Mouse (Mus musculus) hindbrain, postnatal 0 days (tissue): ENCODE results near the gene Hba-x. TPM values are rescaled to one million over a fixed set of nuclear protein-coding genes. Genes with fewer than 3 reads are reported as not detected.
A peak's percentile ranks its signal among the peaks of the same experiment; 100 is the strongest.

Experiments
- ATAC-seq: fragments of 200-750 bp; cut with Nextera tagmentation; 2 replicates; pipeline ENCODE4 v1.8.0; 2017; ENCODE audit warnings: mild to moderate bottlenecking, moderate TSS enrichment, moderate library complexity
- DNase-seq: peaks from one replicate; pipeline ENCODE4 v3.0.0-alpha.2; 2015; ENCODE audit warnings: low spot score
- H3K27ac ChIP-seq: fragments of 300-500 bp; sonication (generic); 2 replicates; pipeline ENCODE4 v1.5.1; 2014; ENCODE audit warnings: mild to moderate bottlenecking
- H3K27me3 ChIP-seq: fragments of 300-500 bp; sonication (generic); 2 replicates; pipeline ENCODE4 v1.6.1; 2014; ENCODE audit warnings: low read length, mixed read lengths; ENCODE audit not compliant: insufficient read depth
- H3K36me3 ChIP-seq: fragments of 300-500 bp; sonication (generic); 2 replicates; pipeline ENCODE4 v1.6.1; 2014; ENCODE audit warnings: low read length, mixed read lengths; ENCODE audit not compliant: insufficient read depth
- H3K4me1 ChIP-seq: fragments of 300-500 bp; sonication (generic); 2 replicates; pipeline ENCODE4 v1.6.1; 2014; ENCODE audit warnings: antibody characterized with exemption, low read length, mixed read lengths; ENCODE audit not compliant: insufficient read depth
- H3K4me2 ChIP-seq: fragments of 300-500 bp; sonication (generic); 2 replicates; pipeline ENCODE4 v1.6.1; 2014; ENCODE audit warnings: low read depth, mild to moderate bottlenecking, low read length, moderate library complexity, mixed read lengths
- H3K4me3 ChIP-seq: fragments of 300-500 bp; sonication (generic); 2 replicates; pipeline ENCODE4 v1.5.1; 2014; ENCODE audit warnings: low read length
- H3K9ac ChIP-seq: fragments of 300-500 bp; sonication (generic); replicated peaks from 2 replicates; pipeline ENCODE4 v1.6.1; 2014; ENCODE audit warnings: mild to moderate bottlenecking, low read length, moderate library complexity, mixed read lengths
- H3K9me3 ChIP-seq: fragments of 300-500 bp; sonication (generic); 2 replicates; pipeline ENCODE4 v1.6.1; 2016; ENCODE audit warnings: low read length, mixed read lengths
- CTCF ChIP-seq: IDR thresholded peaks from 2 replicates; pipeline ENCODE4 v1.5.1; 2016; ENCODE audit warnings: antibody characterized with exemption, control low read depth, low read depth
- WGBS: fragments of 180-500 bp; shearing (Covaris S2); extraction: QIAGEN DNeasy Blood & Tissue Kit; methylation state at CpG from one replicate; pipeline ENCODE4 v1.1.7; 2014; 5-methylcytosine and 5-hydroxymethylcytosine counted together
- polyA plus RNA-seq: library from polyadenylated mRNA; unstranded; fragments of >200 nt; fragmentation: Nextera tagmentation; extraction: Ambion mirVana; gene quantifications from 2 replicates; pipeline ENCODE4 v1.2.1, GENCODE M21; 2015
- total RNA-seq: library from RNA; depleted of rRNA; stranded (reverse); fragments of >200 nt; gene quantifications from 2 replicates; pipeline ENCODE4 v1.2.3, GENCODE M21; 2014

Gene Hba-x
- total and polyA plus RNA-seq, 2 experiments from 2014 or later: not detected

GRCm38 (mm10) chr11:32238093-32238860 lies 37.9 kb upstream of the Hba-x start:
- H3K4me2 ChIP-seq: no peak overlapping the region
- H3K9me3 ChIP-seq: no peaks in the 10 kb centered on the region
- no peak overlapping the region for H3K9ac ChIP-seq
- peak; percentile 78 for DNase-seq
- H3K27me3 ChIP-seq: no peaks in the 10 kb centered on the region
- 57% methylated on average over 5 of the region's 5 CpGs for WGBS
- 0 out of 2 replicates have a peak overlapping the region, but pooled peaks have one; percentile 16 for H3K27ac ChIP-seq
- peaks cover 38% of the 10 kb centered on the region for H3K4me1 ChIP-seq
- H3K36me3 ChIP-seq: peaks cover 17% of the 10 kb centered on the region; the same call in 1 of the 2 replicates
- H3K4me3 ChIP-seq: no peak overlapping the region
- peak; percentile 33; the same call in 1 of the 2 replicates for ATAC-seq
- peak; percentile 98 for TF ChIP-seq CTCF

- no peak overlapping the region for H3K27ac ChIP-seq
- H3K4me3 ChIP-seq: no peak overlapping the region
- DNase-seq: no peak
- peaks cover 13% of the 10 kb centered on the region; the same call in 1 of the 2 replicates for H3K36me3 ChIP-seq
- no peak overlapping the region for H3K4me2 ChIP-seq
- ATAC-seq: no peak
- H3K27me3 ChIP-seq: no peaks in the 10 kb centered on the region
- no peak overlapping the region for H3K9ac ChIP-seq
- peaks cover 10% of the 10 kb centered on the region; the same call in 1 of the 2 replicates for H3K4me1 ChIP-seq
- no peaks in the 10 kb centered on the region for H3K9me3 ChIP-seq
- no peak for TF ChIP-seq CTCF
Observed at GRCm38 (mm10) chr11:32241391-32241790, 34.8 kb upstream of the Hba-x start.

- H3K4me1 ChIP-seq: peaks cover 6% of the 10 kb centered on the region; the same call in 1 of the 2 replicates
- ATAC-seq: no peak
- no peaks in the 10 kb centered on the region for H3K9me3 ChIP-seq
- no peak overlapping the region for H3K4me2 ChIP-seq
- no peak overlapping the region for H3K4me3 ChIP-seq
- H3K27me3 ChIP-seq: no peaks in the 10 kb centered on the region
- no peak overlapping the region for H3K27ac ChIP-seq
- no peak overlapping the region for H3K9ac ChIP-seq
- WGBS: 90% methylated on average over 3 of the region's 3 CpGs
- no peak for DNase-seq
- H3K36me3 ChIP-seq: peaks cover 20% of the 10 kb centered on the region; the same call in 1 of the 2 replicates
- no peak for TF ChIP-seq CTCF
Observed at GRCm38 (mm10) chr11:32242209-32242608, 34.0 kb upstream of the Hba-x start.

- Histone ChIP-seq H3K4me2 (no peak overlapping the region), H3K9ac (no peak overlapping the region), H3K36me3 (peaks cover 28% of the 10 kb centered on the region), H3K4me1 (no peaks in the 10 kb centered on the region), H3K27ac (no peak overlapping the region), H3K9me3 (no peaks in the 10 kb centered on the region), H3K27me3 (no peaks in the 10 kb centered on the region), H3K4me3 (no peak overlapping the region)
- DNase-seq (no peak), ATAC-seq (no peak)
- no peak for TF ChIP-seq CTCF
- WGBS: 69% methylated on average over 7 of the region's 7 CpGs
Observed at GRCm38 (mm10) chr11:32243205-32243955, 32.8 kb upstream of the Hba-x start.

GRCm38 (mm10) chr11:32244064-32244463 lies 32.1 kb upstream of the Hba-x start:
- TF ChIP-seq CTCF: no peak
- Histone ChIP-seq H3K9ac (no peak overlapping the region), H3K27ac (no peak overlapping the region), H3K9me3 (no peaks in the 10 kb centered on the region), H3K27me3 (no peaks in the 10 kb centered on the region), H3K4me3 (no peak overlapping the region), H3K36me3 (peaks cover 30% of the 10 kb centered on the region), H3K4me1 (no peaks in the 10 kb centered on the region), H3K4me2 (no peak overlapping the region)
- DNase-seq (no peak), ATAC-seq (no peak)
- WGBS: 60% methylated on average over 3 of the region's 3 CpGs

- no peak for TF ChIP-seq CTCF
- H3K27ac ChIP-seq: no peak overlapping the region
- H3K4me3 ChIP-seq: no peak overlapping the region
- WGBS: 89% methylated on average over 1 of the region's 1 CpGs
- no peaks in the 10 kb centered on the region for H3K27me3 ChIP-seq
- H3K4me1 ChIP-seq: no peaks in the 10 kb centered on the region
- H3K36me3 ChIP-seq: peaks cover 33% of the 10 kb centered on the region
- no peak for DNase-seq
- ATAC-seq: no peak
- H3K9me3 ChIP-seq: no peaks in the 10 kb centered on the region
- no peak overlapping the region for H3K4me2 ChIP-seq
- H3K9ac ChIP-seq: no peak overlapping the region
Observed at GRCm38 (mm10) chr11:32244617-32245016, 31.6 kb upstream of the Hba-x start.

GRCm38 (mm10) chr11:32245614-32246013 lies 30.6 kb upstream of the Hba-x start:
- H3K27ac ChIP-seq: no peak overlapping the region
- H3K4me2 ChIP-seq: no peak overlapping the region
- 91% methylated on average over 6 of the region's 6 CpGs for WGBS
- DNase-seq: no peak
- no peak overlapping the region for H3K9ac ChIP-seq
- no peak for TF ChIP-seq CTCF
- H3K9me3 ChIP-seq: no peaks in the 10 kb centered on the region
- ATAC-seq: no peak
- H3K27me3 ChIP-seq: no peaks in the 10 kb centered on the region
- no peak overlapping the region for H3K4me3 ChIP-seq
- H3K4me1 ChIP-seq: no peaks in the 10 kb centered on the region
- H3K36me3 ChIP-seq: peaks cover 35% of the 10 kb centered on the region
